Mouse (Mus musculus): ENCODE measurements around the gene Acer3.

GRCm38 (mm10) chr7:98344361-98344760 is 23.4 kb upstream of the Acer3 start:
- TF ChIP-seq POLR2A (IDR thresholded peaks at IDR 0.05; ENCODE audit: insufficient read depth, low read depth, low read length) (no peak), CTCF (IDR thresholded peaks at IDR 0.05; ENCODE audit: insufficient read depth, low read depth, low read length) (no peak)

Measured in olfactory bulb, adult 2 months (tissue).